Mouse (Mus musculus) MEL (cell line): ENCODE results near the gene Sorcs2. TPM values are rescaled to one million over a fixed set of nuclear protein-coding genes. Genes with fewer than 3 reads are reported as not detected.

ENCODE experiments used
- DNase-seq: peaks from one replicate; pipeline ENCODE4 v3.0.0; 2011; ENCODE audit warnings: low read depth, low spot score
- H3K27ac ChIP-seq: 2 replicates; pipeline ENCODE4 v1.5.1; 2012; ENCODE audit warnings: low read depth, mild to moderate bottlenecking, control low read depth, low read length, moderate library complexity; ENCODE audit not compliant: control insufficient read depth
- H3K27me3 ChIP-seq, 2 experiments: fragments of 150-350 bp in 1 of 2; sonication (generic) in 1 of 2; 2 replicates each; pipeline ENCODE4 v1.6.1; 2012; ENCODE audit warnings: low read length in 2 of 2, mild to moderate bottlenecking in 2 of 2, improper control_type of control experiment in 1 of 2, moderate library complexity in 1 of 2; ENCODE audit not compliant: insufficient read depth in 2 of 2, control insufficient read depth in 1 of 2
- H3K36me3 ChIP-seq, 2 experiments: 2 replicates each; pipeline ENCODE4 v1.6.1; 2012 to 2014; ENCODE audit warnings: low read length in 2 of 2, improper control_type of control experiment in 1 of 2, inconsistent platforms in 1 of 2, mild to moderate bottlenecking in 1 of 2; ENCODE audit not compliant: insufficient read depth in 2 of 2, control insufficient read depth in 1 of 2
- H3K4me1 ChIP-seq, 2 experiments: fragments of 150-350 bp in 1 of 2; sonication (generic) in 1 of 2; 2 replicates each; pipeline ENCODE4 v1.6.1; 2012; ENCODE audit warnings: low read length in 2 of 2, improper control_type of control experiment in 1 of 2, mild to moderate bottlenecking in 1 of 2; ENCODE audit not compliant: insufficient read depth in 2 of 2, control insufficient read depth in 1 of 2
- H3K4me3 ChIP-seq, 2 experiments: fragments of 150-350 bp in 1 of 2; sonication (generic) in 1 of 2; 2 replicates each; pipeline ENCODE4 v1.5.1; 2012; ENCODE audit warnings: low read depth in 2 of 2, low read length in 2 of 2, mild to moderate bottlenecking in 2 of 2, moderate library complexity in 2 of 2, control low read depth in 1 of 2, improper control_type of control experiment in 1 of 2; ENCODE audit not compliant: control insufficient read depth in 1 of 2, insufficient read depth in 1 of 2
- H3K79me2 ChIP-seq: 2 replicates; pipeline ENCODE4 v1.6.1; 2012; ENCODE audit warnings: mild to moderate bottlenecking, low read length, moderate library complexity; ENCODE audit not compliant: control insufficient read depth, poor library complexity, insufficient read depth
- H3K9ac ChIP-seq: 2 replicates; pipeline ENCODE4 v1.6.1; 2012; ENCODE audit warnings: low read depth, mild to moderate bottlenecking, control low read depth, low read length, moderate library complexity; ENCODE audit not compliant: control insufficient read depth, poor library complexity, severe bottlenecking
- H3K9me3 ChIP-seq: fragments of 150-350 bp; sonication (generic); replicated peaks from 2 replicates; pipeline ENCODE4 v1.6.1; 2012; ENCODE audit warnings: mild to moderate bottlenecking, low read length, improper control_type of control experiment, moderate library complexity; ENCODE audit not compliant: insufficient read depth
- BHLHE40 ChIP-seq: IDR thresholded peaks from 2 replicates; pipeline ENCODE4 v1.6.1; 2012; ENCODE audit warnings: low read depth, mild to moderate bottlenecking, inconsistent platforms, low read length, improper control_type of control experiment, borderline replicate concordance
- CHD2 ChIP-seq: IDR thresholded peaks from 2 replicates; pipeline ENCODE4 v1.6.1; 2011; ENCODE audit warnings: low read length, improper control_type of control experiment
- CTCF ChIP-seq, 3 experiments: IDR thresholded peaks in 2 of 3; conservative IDR thresholded peaks in 1 of 3; 2 replicates each; pipeline ENCODE4 v1.5.1; 2011 to 2012; ENCODE audit warnings: low read length in 3 of 3, low read depth in 2 of 3, mild to moderate bottlenecking in 2 of 3, improper control_type of control experiment in 1 of 3, inconsistent platforms in 1 of 3, mixed read lengths in 1 of 3, moderate library complexity in 1 of 3; ENCODE audit not compliant: control insufficient read depth in 1 of 3, insufficient read depth in 1 of 3, poor library complexity in 1 of 3, severe bottlenecking in 1 of 3
- E2F4 ChIP-seq: IDR thresholded peaks from 2 replicates; pipeline ENCODE4 v1.6.1; 2011; ENCODE audit warnings: low read depth, low read length, improper control_type of control experiment, borderline replicate concordance
- EP300 ChIP-seq, 2 experiments: IDR thresholded peaks; 2 replicates each; pipeline ENCODE4 v1.6.1; 2011; ENCODE audit warnings: improper control_type of control experiment in 2 of 2, low read length in 2 of 2, low read depth in 1 of 2, mild to moderate bottlenecking in 1 of 2
- ETS1 ChIP-seq: IDR thresholded peaks from 2 replicates; pipeline ENCODE4 v1.6.1; 2012; ENCODE audit warnings: low read depth, mild to moderate bottlenecking, inconsistent platforms, low read length, improper control_type of control experiment, moderate library complexity
- GABPA ChIP-seq: IDR thresholded peaks from 2 replicates; pipeline ENCODE4 v1.6.1; 2012; ENCODE audit warnings: low read depth, mild to moderate bottlenecking, inconsistent platforms, low read length, improper control_type of control experiment, moderate library complexity
- GATA1 ChIP-seq: IDR thresholded peaks from 2 replicates; pipeline ENCODE4 v1.6.1; 2011; ENCODE audit warnings: low read depth, low read length, improper control_type of control experiment
- HCFC1 ChIP-seq: IDR thresholded peaks from 2 replicates; pipeline ENCODE4 v1.6.1; 2012; ENCODE audit warnings: low read depth, mild to moderate bottlenecking, inconsistent platforms, low read length, improper control_type of control experiment, moderate library complexity
- MAFK ChIP-seq: IDR thresholded peaks from 2 replicates; pipeline ENCODE4 v1.6.1; 2011; ENCODE audit warnings: low read depth, mild to moderate bottlenecking, low read length, improper control_type of control experiment, borderline replicate concordance
- MEF2A ChIP-seq: IDR thresholded peaks from 2 replicates; pipeline ENCODE4 v1.6.1; 2014; ENCODE audit warnings: low read depth, mild to moderate bottlenecking, inconsistent platforms, low read length, improper control_type of control experiment; ENCODE audit not compliant: poor library complexity, insufficient replicate concordance, severe bottlenecking; ENCODE audit errors: extremely low read depth
- MXI1 ChIP-seq: IDR thresholded peaks from 2 replicates; pipeline ENCODE4 v1.6.1; 2011; ENCODE audit warnings: mild to moderate bottlenecking, low read depth, low read length, improper control_type of control experiment
- MYB ChIP-seq: IDR thresholded peaks from 2 replicates; pipeline ENCODE4 v1.6.1; 2011; ENCODE audit warnings: mild to moderate bottlenecking, low read depth, low read length, improper control_type of control experiment
- NELFE ChIP-seq: IDR thresholded peaks from 2 replicates; pipeline ENCODE4 v1.6.1; 2011; ENCODE audit warnings: low read depth, low read length, improper control_type of control experiment
- NRF1 ChIP-seq: IDR thresholded peaks from 2 replicates; pipeline ENCODE4 v1.6.1; 2014; ENCODE audit warnings: low read depth, mild to moderate bottlenecking, inconsistent platforms, low read length, improper control_type of control experiment, moderate library complexity; ENCODE audit not compliant: poor library complexity, insufficient read depth, severe bottlenecking
- POLR2AphosphoS5 ChIP-seq: IDR thresholded peaks from 2 replicates; pipeline ENCODE4 v1.6.1; 2012; ENCODE audit warnings: low read depth, borderline replicate concordance, mild to moderate bottlenecking, inconsistent platforms, low read length, moderate library complexity, mixed read lengths
- RAD21 ChIP-seq: IDR thresholded peaks from 2 replicates; pipeline ENCODE4 v1.6.1; 2011; ENCODE audit warnings: mild to moderate bottlenecking, low read depth, low read length, improper control_type of control experiment
- RCOR1 ChIP-seq: IDR thresholded peaks from 2 replicates; pipeline ENCODE4 v1.6.1; 2012; ENCODE audit warnings: low read depth, mild to moderate bottlenecking, inconsistent platforms, low read length, improper control_type of control experiment
- TAL1 ChIP-seq: IDR thresholded peaks from 2 replicates; pipeline ENCODE4 v1.6.1; 2012; ENCODE audit warnings: mild to moderate bottlenecking, inconsistent platforms, low read length, moderate library complexity, mixed read lengths
- TBP ChIP-seq: IDR thresholded peaks from 2 replicates; pipeline ENCODE4 v1.8.0; 2011; ENCODE audit warnings: low read depth, low read length, improper control_type of control experiment
- TCF12 ChIP-seq: IDR thresholded peaks from 2 replicates; pipeline ENCODE4 v1.6.1; 2014; ENCODE audit warnings: low read depth, mild to moderate bottlenecking, inconsistent platforms, low read length, improper control_type of control experiment, moderate library complexity
- USF1 ChIP-seq: IDR thresholded peaks from 2 replicates; pipeline ENCODE4 v1.6.1; 2014; ENCODE audit warnings: low read depth, mild to moderate bottlenecking, inconsistent platforms, low read length, improper control_type of control experiment, moderate library complexity
- ZNF384 ChIP-seq: IDR thresholded peaks from 2 replicates; pipeline ENCODE4 v1.6.1; 2012; ENCODE audit warnings: low read depth, mild to moderate bottlenecking, inconsistent platforms, low read length, improper control_type of control experiment
- polyA plus RNA-seq, 2 experiments: library from polyadenylated mRNA; stranded (reverse) in 1 of 2; unstranded in 1 of 2; fragments of >175 nt in 1 of 2; fragments of >200 nt in 1 of 2; gene quantifications; 2 replicates each; pipeline versions ENCODE4 v1.2.1 to v1.2.4; 2012; ENCODE audit warnings: low replicate concordance in 2 of 2, low read depth in 1 of 2; ENCODE audit not compliant: insufficient read length in 2 of 2, insufficient read depth in 1 of 2, missing spikeins in 1 of 2
- total RNA-seq: library from RNA; depleted of rRNA; stranded (reverse); fragments of 300-350 nt; gene quantifications from 2 replicates; pipeline ENCODE4 v1.2.3, GENCODE M21; 2012

Sorcs2 gene
- total and polyA plus RNA-seq, 3 experiments: not detected

- H3K27me3 ChIP-seq: no peaks in the 10 kb centered on the region
- no peak for TF ChIP-seq HCFC1
- TF ChIP-seq RCOR1: no peak
- no peak for TF ChIP-seq E2F4
- TF ChIP-seq GABPA: no peak
- TF ChIP-seq RAD21: no peak
- no peak for TF ChIP-seq MEF2A
- TF ChIP-seq GATA1: no peak
- TF ChIP-seq ETS1: no peak
- TF ChIP-seq MXI1: no peak
Measured at GRCm38 (mm10) chr5:36056921-36057320, 341.0 kb downstream of the Sorcs2 start.

GRCm38 (mm10) chr5:36055876-36056275 is 342.1 kb downstream of the Sorcs2 start:
- Histone ChIP-seq H3K27me3 (no peaks in the 10 kb centered on the region), H3K36me3 (no peaks in the 10 kb centered on the region)
- TF ChIP-seq GATA1: no peak
- no peak for TF ChIP-seq CHD2
- no peak for TF ChIP-seq RAD21
- no peak for TF ChIP-seq EP300 (IDR thresholded peaks at IDR 0.05; ENCODE audit: low read depth in 1 of 2, low read length in 2 of 2)
- TF ChIP-seq MXI1: no peak
- TF ChIP-seq TBP: no peak
- no peak for TF ChIP-seq ZNF384
- TF ChIP-seq NELFE: no peak
- no peak for TF ChIP-seq TAL1
- no peak for TF ChIP-seq MAFK
- no peak for TF ChIP-seq NRF1
- no peak for TF ChIP-seq MYB
- TF ChIP-seq CTCF (IDR thresholded peaks at IDR 0.05 in 2 of 3, conservative IDR thresholded peaks at IDR 0.05 in 1 of 3; ENCODE audit: control insufficient read depth in 1 of 3, insufficient read depth in 1 of 3, low read depth in 2 of 3, low read length in 3 of 3, poor library complexity in 1 of 3, severe bottlenecking in 1 of 3): no peak
- no peak for TF ChIP-seq HCFC1
- TF ChIP-seq POLR2AphosphoS5: no peak
- TF ChIP-seq USF1: no peak
- TF ChIP-seq BHLHE40: no peak
- TF ChIP-seq TCF12: no peak
- no peak for TF ChIP-seq GABPA
- no peak for TF ChIP-seq ETS1

More at GRCm38 (mm10) chr5:36056921-36057320, 341.0 kb downstream of the Sorcs2 start:
- H3K9ac ChIP-seq: no peak overlapping the region
- no peaks in the 10 kb centered on the region for H3K36me3 ChIP-seq
- no peak overlapping the region for H3K27ac ChIP-seq
- H3K4me1 ChIP-seq: no peaks in the 10 kb centered on the region
- no peak for DNase-seq
- no peaks in the 10 kb centered on the region for H3K79me2 ChIP-seq
- H3K4me3 ChIP-seq: no peak overlapping the region
- no peaks in the 10 kb centered on the region for H3K9me3 ChIP-seq

More at GRCm38 (mm10) chr5:36055876-36056275, 342.1 kb downstream of the Sorcs2 start:
- H3K79me2 ChIP-seq: no peaks in the 10 kb centered on the region
- DNase-seq: no peak
- H3K9me3 ChIP-seq: no peaks in the 10 kb centered on the region
- no peaks in the 10 kb centered on the region for H3K4me1 ChIP-seq
- H3K4me3 ChIP-seq: no peak overlapping the region
- no peak overlapping the region for H3K9ac ChIP-seq
- H3K27ac ChIP-seq: no peak overlapping the region
